Comparison of ENCODE assay signal across 8 mouse cellular contexts in genomic region chr10:128409692-128410559, GRCm38 (mm10). TPM values are rescaled to one million over a fixed set of nuclear protein-coding genes. Genes with fewer than 3 reads are reported as not detected.
DNase-seq lines count a peak whose midpoint lies in the region; ATAC-seq lines count a peak whose summit lies in the region.

No protein-coding gene starts in this region.

- ATAC-seq in hindbrain, embryonic 11.5 days (ENCODE audit: low FRiP score): peak; percentile 91

- H3K36me3 ChIP-seq in hindbrain, embryonic 11.5 days (ENCODE audit: control insufficient read depth, insufficient read depth, low read length): peaks cover 8% of the 10 kb centered on the region; the same call in 1 of the 2 replicates

- H3K4me3 ChIP-seq in hindbrain, embryonic 11.5 days (ENCODE audit: low read depth, low read length): peak overlapping the region; percentile 68

- WGBS in hindbrain, embryonic 11.5 days: 6% methylated on average over 36 of the region's 36 CpGs

- peak overlapping the region; percentile 85 for H3K4me2 ChIP-seq in hindbrain, embryonic 11.5 days (replicated peaks; ENCODE audit: low read depth, low read length)

- peaks cover 14% of the 10 kb centered on the region for H3K4me1 ChIP-seq in hindbrain, embryonic 11.5 days (replicated peaks; ENCODE audit: control insufficient read depth, insufficient read depth, low read length)

- no peaks in the 10 kb centered on the region for H3K27me3 ChIP-seq in hindbrain, embryonic 11.5 days (ENCODE audit: control insufficient read depth, insufficient read depth, low read length)

- peak overlapping the region; percentile 73 for H3K27ac ChIP-seq in hindbrain, embryonic 11.5 days (ENCODE audit: low read depth, low read length)

- peak overlapping the region; percentile 88 for H3K9ac ChIP-seq in hindbrain, embryonic 11.5 days (ENCODE audit: low read depth, low read length)

- no peaks in the 10 kb centered on the region for H3K9me3 ChIP-seq in hindbrain, embryonic 11.5 days (ENCODE audit: control insufficient read depth, low read length)

- peak; percentile 100 for DNase-seq in Muller cell, postnatal 12 days (ENCODE audit: inconsistent ontology term)
- peak; percentile 98 for DNase-seq in cerebellum, adult 9-11 months
- DNase-seq in frontal cortex, adult 2 months (ENCODE audit: extremely low spot score in 1 of 2, low spot score in 1 of 2): peak; percentile 98 to 100
- peak; percentile 96 for DNase-seq in hindbrain, embryonic 11.5 days (ENCODE audit: low spot score)
- DNase-seq in layer of hippocampus, postnatal 10 days (ENCODE audit: low spot score in 2 of 2): peak; percentile 97 to 98
- peak; percentile 99 for DNase-seq in lung, postnatal 10 days
- DNase-seq in ovary, postnatal 36 days (ENCODE audit: low spot score): peak; percentile 95
- peak; percentile 97 for DNase-seq in thymus, postnatal 25 days

RNA-seq across cellular contexts. Expression of gene Nabp2, which starts 1.4 kb away (rescaled TPM):
- polyA plus RNA-seq in frontal cortex, adult 2 months (2012; rRNA removed): 75.0 and 80.7 TPM in 2 replicates
- 125 and 130 TPM in 2 replicates for polyA plus RNA-seq in hindbrain, embryonic 11.5 days (2014; fragmentation: Nextera tagmentation; extraction: Ambion mirVana)
- 10 to 100 TPM; 94.1 to 94.2 TPM for total RNA-seq in layer of hippocampus, postnatal 10 days (2021)

RNA-seq across cellular contexts. Expression of gene Rnf41, which starts 1.5 kb away (rescaled TPM):
- polyA plus RNA-seq in frontal cortex, adult 2 months (2012; rRNA removed): 75.5 and 76.2 TPM in 2 replicates
- 44.2 and 44.7 TPM in 2 replicates for polyA plus RNA-seq in hindbrain, embryonic 11.5 days (2014; fragmentation: Nextera tagmentation; extraction: Ambion mirVana)
- total RNA-seq in layer of hippocampus, postnatal 10 days (2021): 10 to 100 TPM; 76.0 to 78.2 TPM

RNA-seq across cellular contexts. Expression of gene Slc39a5, which starts 8.9 kb away (rescaled TPM):
- 0.36 and 0.46 TPM in 2 replicates for polyA plus RNA-seq in frontal cortex, adult 2 months (2012; rRNA removed)
- polyA plus RNA-seq in hindbrain, embryonic 11.5 days (2014; fragmentation: Nextera tagmentation; extraction: Ambion mirVana): not detected in 2 replicates
- under 1 TPM; 0.22 to 0.53 TPM for total RNA-seq in layer of hippocampus, postnatal 10 days (2021)

RNA-seq across cellular contexts. Expression of gene Ankrd52, which starts 33.0 kb away (rescaled TPM):
- polyA plus RNA-seq in frontal cortex, adult 2 months (2012; rRNA removed): 31.9 and 32.6 TPM in 2 replicates
- polyA plus RNA-seq in hindbrain, embryonic 11.5 days (2014; fragmentation: Nextera tagmentation; extraction: Ambion mirVana): 9.5 and 12.3 TPM in 2 replicates
- total RNA-seq in layer of hippocampus, postnatal 10 days (2021): 10 to 100 TPM; 79.0 to 80.3 TPM

RNA-seq across cellular contexts. Expression of gene Coq10a, which starts 41.1 kb away (rescaled TPM):
- polyA plus RNA-seq in frontal cortex, adult 2 months (2012; rRNA removed): 89.1 and 94.8 TPM in 2 replicates
- 23.8 and 24.5 TPM in 2 replicates for polyA plus RNA-seq in hindbrain, embryonic 11.5 days (2014; fragmentation: Nextera tagmentation; extraction: Ambion mirVana)
- total RNA-seq in layer of hippocampus, postnatal 10 days (2021): 10 to 100 TPM; 55.6 to 58.8 TPM

Comparison
In these comparisons a context has a peak if more than half of its experiments do, and no peak if none do; other contexts are left out.
1. Peak in every context shown above with its lines: DNase-seq, ATAC-seq, H3K4me3 ChIP-seq and H3K27ac ChIP-seq.